Mouse (Mus musculus) hindbrain, postnatal 0 days (tissue): ENCODE data around the gene Cactin. TPM values are rescaled to one million over a fixed set of nuclear protein-coding genes. Genes with fewer than 3 reads are reported as not detected.
A peak's percentile ranks its signal among the peaks of the same experiment; 100 is the strongest.

Source experiments
- ATAC-seq: fragments of 200-750 bp; cut with Nextera tagmentation; 2 replicates; pipeline ENCODE4 v1.8.0; 2017; ENCODE audit warnings: mild to moderate bottlenecking, moderate TSS enrichment, moderate library complexity
- DNase-seq: peaks from one replicate; pipeline ENCODE4 v3.0.0-alpha.2; 2015; ENCODE audit warnings: low spot score
- H3K27ac ChIP-seq: fragments of 300-500 bp; sonication (generic); 2 replicates; pipeline ENCODE4 v1.5.1; 2014; ENCODE audit warnings: mild to moderate bottlenecking
- H3K27me3 ChIP-seq: fragments of 300-500 bp; sonication (generic); 2 replicates; pipeline ENCODE4 v1.6.1; 2014; ENCODE audit warnings: low read length, mixed read lengths; ENCODE audit not compliant: insufficient read depth
- H3K36me3 ChIP-seq: fragments of 300-500 bp; sonication (generic); 2 replicates; pipeline ENCODE4 v1.6.1; 2014; ENCODE audit warnings: low read length, mixed read lengths; ENCODE audit not compliant: insufficient read depth
- H3K4me1 ChIP-seq: fragments of 300-500 bp; sonication (generic); 2 replicates; pipeline ENCODE4 v1.6.1; 2014; ENCODE audit warnings: antibody characterized with exemption, low read length, mixed read lengths; ENCODE audit not compliant: insufficient read depth
- H3K4me2 ChIP-seq: fragments of 300-500 bp; sonication (generic); 2 replicates; pipeline ENCODE4 v1.6.1; 2014; ENCODE audit warnings: low read depth, mild to moderate bottlenecking, low read length, moderate library complexity, mixed read lengths
- H3K4me3 ChIP-seq: fragments of 300-500 bp; sonication (generic); 2 replicates; pipeline ENCODE4 v1.5.1; 2014; ENCODE audit warnings: low read length
- H3K9ac ChIP-seq: fragments of 300-500 bp; sonication (generic); replicated peaks from 2 replicates; pipeline ENCODE4 v1.6.1; 2014; ENCODE audit warnings: mild to moderate bottlenecking, low read length, moderate library complexity, mixed read lengths
- H3K9me3 ChIP-seq: fragments of 300-500 bp; sonication (generic); 2 replicates; pipeline ENCODE4 v1.6.1; 2016; ENCODE audit warnings: low read length, mixed read lengths
- CTCF ChIP-seq: IDR thresholded peaks from 2 replicates; pipeline ENCODE4 v1.5.1; 2016; ENCODE audit warnings: antibody characterized with exemption, control low read depth, low read depth
- WGBS: fragments of 180-500 bp; shearing (Covaris S2); extraction: QIAGEN DNeasy Blood & Tissue Kit; methylation state at CpG from one replicate; pipeline ENCODE4 v1.1.7; 2014; 5-methylcytosine and 5-hydroxymethylcytosine counted together
- polyA plus RNA-seq: library from polyadenylated mRNA; unstranded; fragments of >200 nt; fragmentation: Nextera tagmentation; extraction: Ambion mirVana; gene quantifications from 2 replicates; pipeline ENCODE4 v1.2.1, GENCODE M21; 2015
- total RNA-seq: library from RNA; depleted of rRNA; stranded (reverse); fragments of >200 nt; gene quantifications from 2 replicates; pipeline ENCODE4 v1.2.3, GENCODE M21; 2014

Gene Cactin
- total and polyA plus RNA-seq, 2 experiments from 2014 or later: 20.2 to 24.3 TPM

GRCm38 (mm10) chr10:81327959-81328358 is 7.1 kb downstream of the Cactin start:
- WGBS: 40% methylated on average over 2 of the region's 2 CpGs
- Histone ChIP-seq H3K4me3 (no peak overlapping the region), H3K36me3 (peaks cover 43% of the 10 kb centered on the region), H3K4me1 (no peaks in the 10 kb centered on the region), H3K9ac (no peak overlapping the region), H3K4me2 (no peak overlapping the region), H3K27me3 (no peaks in the 10 kb centered on the region), H3K27ac (no peak overlapping the region), H3K9me3 (no peaks in the 10 kb centered on the region)
- TF ChIP-seq CTCF: no peak
- ATAC-seq (no peak; the same call in 1 of the 2 replicates), DNase-seq (no peak)

DNA sequence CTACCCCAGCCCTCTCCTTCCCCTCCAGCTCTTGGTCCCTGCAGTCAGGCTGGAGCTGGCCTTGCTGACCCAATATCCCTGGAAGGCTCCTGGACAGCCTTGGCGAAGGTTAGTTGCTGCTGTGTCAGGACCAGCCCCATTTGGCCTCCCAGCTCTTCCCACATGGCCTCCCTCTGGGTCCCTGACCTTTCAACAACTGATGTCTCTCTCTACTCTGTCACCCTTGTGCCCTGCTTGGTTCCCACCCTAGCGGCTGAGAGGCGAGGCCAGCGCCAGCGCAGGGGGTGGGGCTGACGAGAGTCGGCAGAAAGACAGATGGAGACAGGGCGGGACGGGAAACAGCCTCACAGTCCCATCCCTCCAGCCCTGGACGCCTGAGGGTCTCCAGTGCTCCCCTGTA is 7.5 kb downstream of the Cactin start, which contains the start of gene Tbxa2r:
Gene Tbxa2r (plus strand): TSS at position 346 of the 400 bp plus-strand sequence.
- Histone ChIP-seq H3K27me3 (no peaks in the 10 kb centered on the region), H3K9ac (no peak within 1 kb of the TSS), H3K4me2 (no peak within 1 kb of the TSS), H3K4me3 (no peak within 1 kb of the TSS), H3K27ac (peak within 1 kb of the TSS; percentile 20; the same call in 1 of the 2 replicates), H3K4me1 (no peaks in the 10 kb centered on the region), H3K36me3 (peaks cover 39% of the 10 kb centered on the region), H3K9me3 (no peaks in the 10 kb centered on the region)
- no peak for TF ChIP-seq CTCF
- ATAC-seq (no peak; the same call in 1 of the 2 replicates), DNase-seq (no peak)
- 9% methylated on average over 10 of the region's 10 CpGs for WGBS

GRCm38 (mm10) chr10:81329194-81329975 is 8.5 kb downstream of the Cactin start:
- ATAC-seq (no peak), DNase-seq (no peak)
- Histone ChIP-seq H3K9me3 (no peaks in the 10 kb centered on the region), H3K4me2 (no peak overlapping the region), H3K27me3 (no peaks in the 10 kb centered on the region), H3K9ac (no peak overlapping the region), H3K4me1 (no peaks in the 10 kb centered on the region), H3K27ac (no peak overlapping the region), H3K4me3 (no peak overlapping the region), H3K36me3 (peaks cover 29% of the 10 kb centered on the region)
- whole genome bisulfite sequencing: 77% methylated on average over 10 of the region's 10 CpGs
- TF ChIP-seq CTCF: no peak

- no peak overlapping the region for H3K4me2 ChIP-seq
Observed at GRCm38 (mm10) chr10:81330007-81330406, 9.1 kb downstream of the Cactin start.

GRCm38 (mm10) chr10:81332277-81332676 is 11.4 kb downstream of the Cactin start:
- Histone ChIP-seq H3K9me3 (no peaks in the 10 kb centered on the region), H3K4me2 (no peak overlapping the region), H3K4me3 (no peak overlapping the region), H3K9ac (no peak overlapping the region), H3K27ac (no peak overlapping the region), H3K4me1 (0 out of 2 replicates have a peak, but pooled peaks cover 7% of the 10 kb centered on the region), H3K36me3 (0 out of 2 replicates have a peak, but pooled peaks cover under 1% of the 10 kb centered on the region), H3K27me3 (no peaks in the 10 kb centered on the region)
- TF ChIP-seq CTCF: no peak
- no peak for ATAC-seq
- DNase-seq: no peak
- WGBS: 16% methylated on average over 29 of the region's 29 CpGs

More at GRCm38 (mm10) chr10:81330007-81330406, 9.1 kb downstream of the Cactin start:
- Histone ChIP-seq H3K27ac (no peak overlapping the region), H3K4me3 (no peak overlapping the region), H3K27me3 (no peaks in the 10 kb centered on the region), H3K9me3 (no peaks in the 10 kb centered on the region), H3K9ac (no peak overlapping the region), H3K36me3 (peaks cover 23% of the 10 kb centered on the region), H3K4me1 (no peaks in the 10 kb centered on the region)
- ATAC-seq (no peak), DNase-seq (no peak)
- 55% methylated on average over 4 of the region's 4 CpGs for WGBS
- TF ChIP-seq CTCF: no peak

DNA sequence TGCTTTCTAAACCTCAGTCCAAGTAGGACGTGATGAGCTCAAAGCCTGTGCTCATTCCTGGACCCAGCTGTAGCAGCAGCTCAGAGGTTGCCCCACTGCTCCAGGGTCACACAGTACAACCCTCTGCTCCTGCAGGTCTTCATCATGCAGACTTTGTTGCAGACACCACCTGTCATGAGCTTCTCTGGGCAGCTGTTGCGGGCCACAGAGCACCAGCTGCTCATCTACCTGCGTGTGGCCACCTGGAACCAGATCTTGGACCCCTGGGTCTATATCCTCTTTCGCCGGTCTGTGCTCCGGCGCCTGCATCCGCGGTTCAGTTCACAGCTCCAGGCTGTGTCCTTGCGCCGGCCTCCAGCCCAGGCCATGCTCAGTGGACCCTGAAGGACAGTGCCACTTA is 13.4 kb downstream of the Cactin start:
- H3K4me3 ChIP-seq: no peak overlapping the region

More for the DNA sequence above, 13.4 kb downstream of the Cactin start:
- Histone ChIP-seq H3K9ac (no peak overlapping the region), H3K27ac (no peak overlapping the region), H3K4me1 (0 out of 2 replicates have a peak, but pooled peaks cover 7% of the 10 kb centered on the region), H3K4me2 (no peak overlapping the region), H3K27me3 (no peaks in the 10 kb centered on the region), H3K9me3 (no peaks in the 10 kb centered on the region), H3K36me3 (no peaks in the 10 kb centered on the region)
- WGBS: 62% methylated on average over 11 of the region's 11 CpGs
- ATAC-seq (no peak), DNase-seq (no peak)
- no peak for TF ChIP-seq CTCF
